Comparison of ENCODE assay signal across 14 mouse cellular contexts in the genomic region with DNA sequence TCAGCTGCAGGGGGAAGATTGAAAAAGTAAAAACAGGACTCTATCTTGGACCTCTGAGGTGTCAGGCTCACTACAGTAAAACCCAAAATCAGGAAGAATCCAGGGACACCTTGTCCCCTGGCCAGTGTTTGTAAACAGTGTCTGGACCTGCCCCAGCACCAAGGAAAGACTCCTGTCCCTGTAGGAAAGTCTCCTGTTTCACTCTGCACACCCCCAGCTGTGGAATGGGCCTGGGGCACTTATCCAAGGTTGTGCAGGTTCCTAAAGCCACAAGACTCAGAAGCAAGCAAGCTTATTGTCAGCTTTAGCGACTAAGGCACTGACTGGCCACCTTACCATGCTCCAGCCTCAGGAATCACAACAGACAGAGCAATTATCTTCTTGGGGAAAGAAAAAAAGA. TPM values are rescaled to one million over a fixed set of nuclear protein-coding genes. Genes with fewer than 3 reads are reported as not detected.
"Had no signal": no experiment of that assay in that cellular context is flagged by ENCODE, and none has a peak within 500 bp of the region (broad histone marks: within the 10 kb centered on the region; RNA-seq: fewer than 3 reads in every experiment).

No protein-coding gene starts in this region.

- H3K4me2 ChIP-seq: limb, embryonic 13.5 days; neural tube, embryonic 12.5 days had no signal

- H3K36me3 ChIP-seq: limb, embryonic 13.5 days; neural tube, embryonic 12.5 days had no signal

- H3K27me3 ChIP-seq: limb, embryonic 13.5 days; neural tube, embryonic 12.5 days had no signal

- H3K4me1 ChIP-seq: limb, embryonic 13.5 days; neural tube, embryonic 12.5 days had no signal

- H3K9ac ChIP-seq: limb, embryonic 13.5 days; liver, embryonic 14.5 days; neural tube, embryonic 12.5 days had no signal

- H3K9me3 ChIP-seq: limb, embryonic 13.5 days; neural tube, embryonic 12.5 days had no signal

- H3K4me3 ChIP-seq: limb, embryonic 13.5 days; neural tube, embryonic 12.5 days had no signal

- DNase-seq: left cerebral cortex, postnatal 4 days; lung, adult 18-20 months; lung, postnatal 36 days; midbrain, embryonic 14.5 days; thymus, postnatal 4 days had no signal

- H3K27ac ChIP-seq: limb, embryonic 13.5 days; liver, embryonic 14.5 days; neural tube, embryonic 12.5 days; stomach, postnatal 0 days had no signal

- ATAC-seq: intestine, embryonic 16.5 days had no signal

RNA-seq across cellular contexts. Expression of gene Ptgfr, which starts 13.2 kb away (rescaled TPM):
- total RNA-seq: megakaryocyte progenitor cell, adult 5-6 weeks; monocyte, adult 5-6 weeks; neutrophil, adult 5-6 weeks had no signal
- polyA plus RNA-seq: liver, adult 2 months had no signal
